Mouse (Mus musculus) cerebellum, adult 2 months (tissue): ENCODE data around the gene Rbm33. TPM values are rescaled to one million over a fixed set of nuclear protein-coding genes. Genes with fewer than 3 reads are reported as not detected.
A peak's percentile ranks its signal among the peaks of the same experiment; 100 is the strongest.

Experiments
- DNase-seq, 2 experiments: peaks; one replicate each; pipeline ENCODE4 v3.0.0; 2021
- H3K27ac ChIP-seq: fragments of 200-500 bp; 2 replicates; pipeline ENCODE4 v1.5.1; 2012; ENCODE audit warnings: low read length, control low read depth, inconsistent platforms; ENCODE audit not compliant: insufficient read depth
- H3K27me3 ChIP-seq: fragments of 200-500 bp; 2 replicates; pipeline ENCODE4 v1.6.1; 2012; ENCODE audit warnings: inconsistent platforms, mild to moderate bottlenecking, low read length, moderate library complexity; ENCODE audit not compliant: control insufficient read depth, insufficient read depth
- H3K4me1 ChIP-seq: fragments of 200-500 bp; 2 replicates; pipeline ENCODE4 v1.6.1; 2011; ENCODE audit warnings: low read length; ENCODE audit not compliant: control insufficient read depth, insufficient read depth
- H3K4me3 ChIP-seq: fragments of 200-500 bp; replicated peaks from 2 replicates; pipeline ENCODE3; 2011; ENCODE audit warnings: mild to moderate bottlenecking, low read depth, low read length, control low read depth; ENCODE audit not compliant: insufficient read depth
- CTCF ChIP-seq: fragments of 200-500 bp; IDR thresholded peaks from 2 replicates; pipeline ENCODE4 v1.5.1; 2011; ENCODE audit warnings: low read depth, mild to moderate bottlenecking, control low read depth, low read length, moderate library complexity, borderline replicate concordance; ENCODE audit not compliant: insufficient read depth
- POLR2A ChIP-seq: fragments of 200-500 bp; IDR thresholded peaks from 2 replicates; pipeline ENCODE4 v1.6.1; 2011; ENCODE audit warnings: low read length, control low read depth, borderline replicate concordance; ENCODE audit not compliant: insufficient read depth
- WGBS: fragments of 180-500 bp; shearing (Covaris S2); methylation state at CpG from one replicate; pipeline ENCODE4 v1.1.7; 2018; 5-methylcytosine and 5-hydroxymethylcytosine counted together
- polyA plus RNA-seq: library from polyadenylated mRNA; depleted of rRNA; stranded (reverse); fragments of >200 nt; gene quantifications from 2 replicates; pipeline ENCODE4 v1.2.3, GENCODE M21; 2012

The Rbm33 gene
- polyA plus RNA-seq, 1 experiment = 52.4 TPM

DNA sequence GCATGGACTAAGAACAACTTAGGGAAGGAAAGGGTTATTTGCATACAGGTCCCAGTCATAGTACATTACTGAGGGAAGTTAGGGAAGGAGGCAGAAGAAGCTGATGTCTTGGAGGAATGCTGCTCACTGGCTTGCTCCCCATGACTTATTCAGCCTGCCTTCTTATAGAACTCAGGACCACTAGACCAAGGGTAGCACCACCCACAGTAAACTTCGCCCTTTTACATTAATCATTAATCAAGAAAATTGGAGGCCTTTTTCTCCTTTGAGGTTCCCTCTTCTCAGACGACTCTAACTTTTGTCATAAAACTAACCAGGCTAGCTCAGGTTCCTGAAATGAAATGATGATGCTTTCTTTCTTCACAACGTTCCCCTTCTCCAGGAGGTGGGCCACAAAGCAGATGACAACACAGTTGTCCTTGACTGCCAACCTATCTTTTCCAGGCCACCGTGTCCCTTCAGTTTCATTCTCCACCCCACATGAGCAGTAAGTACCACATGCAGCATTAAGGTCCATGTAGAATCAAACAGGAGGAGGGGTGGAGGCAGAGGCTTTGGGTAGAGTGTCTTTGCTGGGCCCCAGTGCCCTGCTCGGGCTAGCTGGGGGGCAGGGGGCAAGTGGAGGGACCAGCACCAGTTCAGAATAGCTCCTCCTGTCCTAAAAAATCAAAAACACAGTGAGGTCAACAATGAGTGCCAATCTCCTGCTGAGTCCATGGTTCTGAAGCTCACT, 25.6 kb upstream of the Rbm33 start:
- Histone ChIP-seq H3K27me3 (no peaks in the 10 kb centered on the region), H3K27ac (no peak overlapping the region), H3K4me1 (peaks cover 11% of the 10 kb centered on the region), H3K4me3 (no peak overlapping the region)
- 83% methylated on average over 5 of the region's 5 CpGs for WGBS
- no peak for DNase-seq
- TF ChIP-seq CTCF (no peak), POLR2A (no peak)

DNA sequence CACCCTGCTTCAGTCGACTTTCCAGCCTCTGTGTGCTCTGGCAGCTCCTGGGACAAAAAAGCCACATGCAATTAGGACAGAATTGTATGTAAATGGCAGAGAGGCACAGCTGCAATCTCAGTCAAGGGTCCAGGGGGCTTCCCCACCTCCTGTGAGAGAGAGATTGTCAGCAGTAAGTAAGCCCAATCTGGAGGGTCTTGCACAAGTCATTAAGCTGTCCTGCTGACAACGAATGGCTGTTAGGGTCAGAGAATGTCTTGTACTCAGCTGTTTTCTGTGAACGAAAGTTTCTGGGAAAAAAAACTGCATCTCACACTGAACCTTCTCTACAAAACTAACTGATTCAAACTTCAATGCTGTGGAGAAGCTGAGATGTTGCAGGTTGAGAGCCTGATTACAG, 24.6 kb upstream of the Rbm33 start:
- no peak overlapping the region for H3K27ac ChIP-seq
- no peak overlapping the region for H3K4me3 ChIP-seq
- no peak for DNase-seq
- WGBS = 67% methylated on average over 3 of the region's 3 CpGs
- no peaks in the 10 kb centered on the region for H3K27me3 ChIP-seq
- H3K4me1 ChIP-seq = peaks cover 11% of the 10 kb centered on the region
- TF ChIP-seq CTCF = no peak
- no peak for TF ChIP-seq POLR2A

DNA sequence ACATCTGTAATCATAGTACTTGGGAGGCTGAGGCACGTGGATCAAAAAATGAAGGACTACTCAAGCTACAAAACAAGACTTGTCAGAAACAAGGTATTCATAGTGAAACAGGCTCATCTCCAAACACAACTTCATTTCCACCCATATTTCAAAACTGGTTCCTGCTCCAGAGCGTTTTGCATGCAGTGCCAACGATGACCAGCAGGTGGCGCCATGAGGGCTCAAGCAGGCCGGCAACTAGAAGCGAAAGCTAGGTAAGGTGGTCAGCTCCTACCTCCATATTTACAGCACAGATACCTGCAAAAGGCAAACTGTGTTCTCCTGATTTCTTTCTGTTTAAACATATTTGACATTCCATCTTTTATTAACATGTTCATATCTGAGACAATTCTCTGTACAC, 22.9 kb upstream of the Rbm33 start:
- WGBS = 9% methylated on average over 6 of the region's 6 CpGs

DNA sequence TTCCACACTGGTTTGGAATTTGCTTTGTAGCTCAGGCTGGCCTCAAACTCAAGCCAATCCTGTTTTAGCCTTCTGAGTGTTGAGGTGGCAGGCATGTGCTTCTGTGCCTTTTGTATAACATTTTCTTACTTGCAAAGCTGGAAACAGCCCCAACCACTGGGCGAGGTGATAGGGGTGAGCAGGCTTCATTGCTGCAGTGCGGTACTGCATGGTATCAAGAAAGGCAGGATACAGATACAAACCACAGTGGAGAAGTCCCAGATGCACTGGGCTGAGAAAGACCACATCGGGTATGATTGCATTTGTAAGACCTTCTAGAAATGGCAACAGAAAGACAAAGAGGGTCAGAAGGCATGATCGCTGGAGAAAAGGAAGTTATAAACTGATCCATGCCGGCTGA, 18.8 kb upstream of the Rbm33 start:
- Histone ChIP-seq H3K4me1 (no peaks in the 10 kb centered on the region), H3K27ac (no peak overlapping the region), H3K4me3 (no peak overlapping the region), H3K27me3 (no peaks in the 10 kb centered on the region)
- 87% methylated on average over 5 of the region's 5 CpGs for WGBS
- no peak for TF ChIP-seq CTCF
- TF ChIP-seq POLR2A = no peak
- DNase-seq = no peak

More for the DNA sequence above, 22.9 kb upstream of the Rbm33 start:
- DNase-seq = peak; percentile 84 to 94
- Histone ChIP-seq H3K4me1 (peaks cover 5% of the 10 kb centered on the region), H3K27ac (no peak overlapping the region), H3K27me3 (no peaks in the 10 kb centered on the region), H3K4me3 (no peak overlapping the region)
- no peak for TF ChIP-seq POLR2A
- peak; percentile 94 for TF ChIP-seq CTCF

DNA sequence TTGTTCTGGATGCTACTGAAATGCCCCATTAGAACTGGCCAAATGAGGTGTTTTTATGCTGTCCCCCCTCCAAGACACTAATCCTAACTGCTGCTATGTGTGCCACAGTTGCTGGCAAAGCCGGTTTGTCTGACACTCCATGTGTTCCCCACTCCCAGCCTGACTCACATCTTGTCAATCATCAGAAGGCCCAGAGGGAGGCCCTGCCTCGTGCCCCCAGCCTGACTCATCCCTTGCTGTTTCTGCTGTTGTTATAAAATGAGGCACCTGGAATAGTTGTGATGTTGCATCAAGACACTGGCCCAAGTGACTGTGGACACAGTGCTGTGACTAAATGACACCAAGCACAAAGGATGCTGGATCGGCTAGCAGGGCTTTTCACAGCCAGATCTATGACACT, 18.2 kb upstream of the Rbm33 start:
- no peak overlapping the region for H3K27ac ChIP-seq
- H3K27me3 ChIP-seq = no peaks in the 10 kb centered on the region
- H3K4me1 ChIP-seq = no peaks in the 10 kb centered on the region
- no peak for DNase-seq
- TF ChIP-seq POLR2A (no peak), CTCF (no peak)
- WGBS = 47% methylated on average over 3 of the region's 3 CpGs
- H3K4me3 ChIP-seq = no peak overlapping the region

DNA sequence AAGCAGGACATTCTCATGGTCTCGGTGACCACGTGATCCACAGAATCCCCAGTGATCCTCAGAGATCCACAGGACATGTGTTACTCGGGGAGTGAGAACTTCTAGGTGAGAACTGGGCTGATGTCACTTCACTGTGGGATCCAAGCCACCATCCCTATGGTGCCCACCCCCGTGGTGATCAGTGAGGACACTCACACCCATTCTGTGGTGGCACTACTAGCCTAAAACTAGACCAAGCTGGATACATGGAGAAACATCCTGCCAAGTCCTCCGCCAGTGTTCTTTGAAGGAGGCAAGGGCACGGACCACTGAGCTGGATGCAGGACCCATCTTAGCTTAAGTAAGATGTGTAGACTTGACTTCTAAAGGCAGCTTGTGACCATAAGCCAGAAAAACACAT, 17.6 kb upstream of the Rbm33 start:
- Histone ChIP-seq H3K27ac (no peak overlapping the region), H3K27me3 (no peaks in the 10 kb centered on the region), H3K4me1 (no peaks in the 10 kb centered on the region), H3K4me3 (no peak overlapping the region)
- no peak for DNase-seq
- TF ChIP-seq CTCF (no peak), POLR2A (no peak)
- 82% methylated on average over 6 of the region's 6 CpGs for WGBS

DNA sequence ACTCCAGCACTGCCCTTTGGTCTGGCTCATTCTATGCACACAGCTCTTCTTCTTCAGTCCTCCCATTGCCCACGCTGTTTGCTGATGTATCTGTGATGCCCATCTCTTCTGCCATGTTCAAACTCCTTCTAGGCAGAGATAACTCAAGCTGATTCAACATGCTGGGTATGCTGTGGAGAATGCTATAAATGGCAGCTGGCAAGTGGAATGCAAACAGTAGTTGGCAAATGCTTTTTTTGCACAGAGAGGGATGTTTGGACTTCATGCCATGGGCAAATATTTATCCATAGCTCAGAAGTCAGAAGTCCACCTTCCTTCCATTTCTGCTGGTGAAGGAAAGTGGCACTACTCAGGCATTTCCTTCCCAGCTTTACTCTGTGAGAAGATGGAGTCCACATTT, 14.2 kb upstream of the Rbm33 start:
- no peak for DNase-seq
- WGBS = 79% methylated on average over 1 of the region's 1 CpGs

DNA sequence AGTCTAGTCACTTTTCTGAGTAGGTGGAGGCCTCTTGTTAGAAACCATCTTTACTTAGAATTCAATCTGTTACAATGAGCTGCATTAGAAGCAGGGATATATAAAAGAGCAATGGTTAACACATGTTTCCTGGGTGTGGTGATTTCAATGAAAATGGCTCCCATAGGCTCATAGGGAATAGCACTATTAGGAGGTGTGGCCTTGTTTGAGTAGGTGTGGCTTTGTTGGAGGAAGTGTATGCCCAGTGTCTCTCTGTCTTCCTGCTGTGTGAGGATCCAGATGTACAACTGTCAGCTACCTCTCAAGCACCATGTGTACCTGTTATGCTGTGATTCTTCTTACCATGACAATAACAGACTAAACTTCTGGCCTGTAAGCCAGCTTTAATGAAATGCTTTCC, 12.4 kb upstream of the Rbm33 start:
- Histone ChIP-seq H3K27ac (no peak overlapping the region), H3K27me3 (no peaks in the 10 kb centered on the region), H3K4me3 (no peak overlapping the region), H3K4me1 (no peaks in the 10 kb centered on the region)
- TF ChIP-seq POLR2A (no peak), CTCF (no peak)
- DNase-seq = no peak

More for the DNA sequence above, 14.2 kb upstream of the Rbm33 start:
- H3K4me1 ChIP-seq = no peaks in the 10 kb centered on the region
- H3K27ac ChIP-seq = no peak overlapping the region
- H3K4me3 ChIP-seq = no peak overlapping the region
- H3K27me3 ChIP-seq = no peaks in the 10 kb centered on the region
- TF ChIP-seq POLR2A (no peak), CTCF (no peak)

DNA sequence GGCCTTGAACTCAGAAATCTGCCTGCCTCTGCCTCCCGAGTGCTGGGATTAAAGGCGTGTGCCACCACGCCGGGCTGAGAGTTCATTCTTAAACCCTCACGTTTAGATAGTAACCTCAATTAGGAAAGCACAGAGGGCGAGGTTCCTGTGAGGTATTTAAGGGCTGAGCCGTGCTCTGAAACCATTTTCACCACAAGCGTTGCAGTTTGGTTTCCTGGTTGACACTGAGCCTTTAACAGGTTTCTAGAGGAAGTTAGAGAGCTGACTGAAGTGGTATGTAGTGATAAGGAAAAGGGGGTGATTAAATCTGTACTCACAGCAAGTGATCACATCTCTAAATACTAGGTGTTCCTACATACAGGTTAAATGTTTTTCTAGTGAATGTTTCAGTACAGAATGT, 1.4 kb upstream of the Rbm33 start:
- 92% methylated on average over 8 of the region's 8 CpGs for WGBS
- TF ChIP-seq POLR2A = no peak
- TF ChIP-seq CTCF = no peak
- Histone ChIP-seq H3K27me3 (no peaks in the 10 kb centered on the region), H3K4me1 (peaks cover 3% of the 10 kb centered on the region; the same call in 1 of the 2 replicates), H3K27ac (no peak overlapping the region), H3K4me3 (no peak overlapping the region)
- no peak for DNase-seq
